Mouse (Mus musculus) small intestine, adult 2 months (tissue): ENCODE results near the gene Dhx29. TPM values are rescaled to one million over a fixed set of nuclear protein-coding genes. Genes with fewer than 3 reads are reported as not detected.
"Not testable (repeated sequence)": the region's sequence is repeated elsewhere in the genome, so short reads cannot be mapped to it uniquely, and the experiment has no call there.

ENCODE experiments used
- H3K27ac ChIP-seq: fragments of 200-500 bp; 2 replicates; pipeline ENCODE4 v1.5.1; 2012; ENCODE audit warnings: low read depth, low read length, control low read depth, inconsistent platforms; ENCODE audit not compliant: insufficient read depth
- H3K27me3 ChIP-seq: fragments of 200-500 bp; 2 replicates; pipeline ENCODE4 v1.6.1; 2012; ENCODE audit warnings: mild to moderate bottlenecking, moderate library complexity, low read length, inconsistent platforms; ENCODE audit not compliant: control insufficient read depth, insufficient read depth
- H3K36me3 ChIP-seq: fragments of 200-500 bp; 2 replicates; pipeline ENCODE4 v1.6.1; 2012; ENCODE audit warnings: mild to moderate bottlenecking, low read length, control low read depth, inconsistent platforms; ENCODE audit not compliant: control insufficient read depth, insufficient read depth
- H3K4me1 ChIP-seq: fragments of 200-500 bp; 2 replicates; pipeline ENCODE4 v1.6.1; 2012; ENCODE audit warnings: low read length, inconsistent platforms, mixed read lengths; ENCODE audit not compliant: control insufficient read depth, insufficient read depth, insufficient read length
- H3K4me3 ChIP-seq: fragments of 200-500 bp; 2 replicates; pipeline ENCODE4 v1.5.1; 2012; ENCODE audit warnings: low read depth, mild to moderate bottlenecking, control low read depth, inconsistent platforms, low read length, moderate library complexity
- CTCF ChIP-seq: fragments of 200-500 bp; IDR thresholded peaks from 2 replicates; pipeline ENCODE4 v1.5.1; 2012; ENCODE audit warnings: low read depth, mild to moderate bottlenecking, control low read depth, inconsistent platforms, low read length, moderate library complexity, mixed read lengths; ENCODE audit not compliant: insufficient replicate concordance, insufficient read length; ENCODE audit errors: extremely low read depth
- POLR2A ChIP-seq: fragments of 200-500 bp; IDR thresholded peaks from 2 replicates; pipeline ENCODE4 v1.6.1; 2012; ENCODE audit warnings: low read depth, mild to moderate bottlenecking, control low read depth, inconsistent platforms, low read length, moderate library complexity
- WGBS: fragments of 180-500 bp; shearing (Covaris S2); methylation state at CpG from one replicate; pipeline ENCODE4 v1.1.7; 2018; 5-methylcytosine and 5-hydroxymethylcytosine counted together
- polyA plus RNA-seq: library from polyadenylated mRNA; depleted of rRNA; stranded (reverse); fragments of >200 nt; gene quantifications from 2 replicates; pipeline ENCODE4 v1.2.3, GENCODE M21; 2012

Dhx29 gene
- polyA plus RNA-seq, 1 experiment = 0.63 TPM

DNA sequence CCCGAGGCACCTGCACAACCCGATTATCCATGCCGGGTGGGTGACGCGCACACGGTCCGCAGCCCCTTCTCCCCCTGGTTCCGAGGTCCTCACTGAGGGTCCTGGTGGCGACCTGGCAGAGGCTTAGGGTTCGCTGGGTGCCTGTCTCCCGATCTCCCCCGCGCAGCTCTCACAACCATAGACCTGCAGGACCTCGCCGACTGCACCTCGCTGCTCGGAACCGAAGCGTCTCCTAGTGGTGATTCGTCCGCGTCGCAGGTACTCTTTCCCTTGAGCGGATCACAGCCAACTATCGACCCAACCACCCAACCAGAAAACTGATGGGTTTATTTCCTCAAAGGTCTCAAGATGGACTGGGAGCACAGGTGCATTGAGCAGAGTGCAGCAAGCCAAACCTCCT is 66.9 kb downstream of the Dhx29 start:
- peak overlapping the region; percentile 43 for H3K4me3 ChIP-seq
- TF ChIP-seq POLR2A (no peak), CTCF (peak; percentile 77)
- under 1% methylated on average over 25 of the region's 25 CpGs for WGBS
- H3K36me3 ChIP-seq = no peaks in the 10 kb centered on the region
- peaks cover 19% of the 10 kb centered on the region for H3K4me1 ChIP-seq
- no peak overlapping the region for H3K27ac ChIP-seq
- peaks cover 44% of the 10 kb centered on the region for H3K27me3 ChIP-seq

- H3K4me3 ChIP-seq = no peak overlapping the region
- H3K27ac ChIP-seq = no peak overlapping the region
- WGBS = 24% methylated on average over 4 of the region's 4 CpGs
- TF ChIP-seq CTCF = no peak
- TF ChIP-seq POLR2A = no peak
- no peaks in the 10 kb centered on the region for H3K36me3 ChIP-seq
- peaks cover 30% of the 10 kb centered on the region for H3K27me3 ChIP-seq
- peaks cover 14% of the 10 kb centered on the region for H3K4me1 ChIP-seq
Measured at GRCm38 (mm10) chr13:112996407-112996806, 69.2 kb downstream of the Dhx29 start.

DNA sequence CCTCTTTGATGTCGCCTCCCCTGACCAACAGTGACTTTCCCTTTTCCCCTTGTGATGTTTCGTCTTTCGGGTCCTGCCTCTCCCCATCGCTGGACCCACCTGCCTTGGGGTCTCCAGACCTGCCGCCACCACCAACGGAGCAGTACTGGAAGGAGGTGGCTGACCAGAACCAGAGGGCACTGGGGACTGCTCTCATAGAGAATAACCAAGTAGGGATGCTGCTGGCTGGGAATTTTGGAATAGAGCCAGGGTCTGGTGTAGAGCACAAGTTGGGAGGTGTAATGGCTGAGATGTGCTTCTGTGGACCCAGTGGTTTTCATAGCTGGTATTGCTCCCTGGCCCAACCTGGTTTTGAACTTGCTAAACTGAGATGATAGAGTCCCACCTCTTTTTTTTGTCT is 70.1 kb downstream of the Dhx29 start:
- H3K27me3 ChIP-seq = peaks cover 29% of the 10 kb centered on the region
- H3K4me3 ChIP-seq = no peak overlapping the region
- peaks cover 14% of the 10 kb centered on the region for H3K4me1 ChIP-seq
- H3K27ac ChIP-seq = no peak overlapping the region
- no peak for TF ChIP-seq POLR2A
- no peak for TF ChIP-seq CTCF
- H3K36me3 ChIP-seq = no peaks in the 10 kb centered on the region
- WGBS = 61% methylated on average over 6 of the region's 6 CpGs

DNA sequence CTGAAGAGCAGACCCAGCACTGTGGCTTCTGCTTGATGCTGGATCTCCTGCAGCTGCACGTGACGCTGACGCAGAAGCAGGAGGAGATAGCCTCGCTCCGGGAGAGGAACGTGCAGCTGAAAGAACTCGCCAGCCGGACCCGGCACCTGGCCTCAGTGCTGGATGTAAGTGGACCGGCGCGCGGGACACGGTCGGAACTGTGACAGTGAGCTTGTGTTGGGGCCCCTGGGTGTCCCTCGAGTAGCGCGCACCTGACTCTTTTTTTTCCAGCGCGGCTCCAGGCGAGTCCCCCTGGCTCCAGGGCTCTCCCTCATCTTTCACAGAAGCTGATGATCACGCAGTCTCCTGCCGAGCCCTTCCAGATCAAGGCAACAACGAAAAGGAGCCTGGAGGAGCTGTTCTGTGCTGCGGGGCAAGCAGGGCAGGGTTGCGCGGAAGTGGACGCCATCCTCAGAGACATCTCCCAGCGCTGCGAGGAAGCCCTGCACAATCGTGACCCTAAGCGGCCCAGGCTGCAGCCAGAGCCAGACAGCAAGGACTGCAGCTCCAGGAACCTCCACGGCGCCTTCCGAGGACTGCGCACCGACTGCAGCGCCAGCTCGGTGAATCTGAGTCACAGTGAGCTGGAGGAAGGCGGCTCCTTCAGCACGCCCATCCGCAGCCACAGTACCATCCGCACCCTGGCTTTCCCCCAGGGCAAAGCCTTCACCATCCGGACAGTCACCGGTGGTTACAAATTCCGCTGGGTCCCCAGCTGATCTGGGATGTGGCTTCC is 71.4 kb downstream of the Dhx29 start:
- H3K27ac ChIP-seq = no peak overlapping the region
- H3K4me1 ChIP-seq = peaks cover 11% of the 10 kb centered on the region
- peak overlapping the region; percentile 44 for H3K4me3 ChIP-seq
- WGBS = 2% methylated on average over 46 of the region's 46 CpGs
- no peaks in the 10 kb centered on the region for H3K36me3 ChIP-seq
- TF ChIP-seq POLR2A (no peak), CTCF (no peak)
- peaks cover 22% of the 10 kb centered on the region for H3K27me3 ChIP-seq

- no peaks in the 10 kb centered on the region for H3K36me3 ChIP-seq
- no peak overlapping the region for H3K27ac ChIP-seq
- WGBS = 66% methylated on average over 3 of the region's 3 CpGs
- TF ChIP-seq CTCF = no peak
- TF ChIP-seq POLR2A = no peak
- H3K4me1 ChIP-seq = peaks cover 6% of the 10 kb centered on the region
- H3K27me3 ChIP-seq = peaks cover 15% of the 10 kb centered on the region; the same call in 1 of the 2 replicates
- H3K4me3 ChIP-seq = no peak overlapping the region
Measured at GRCm38 (mm10) chr13:113000090-113000489, 72.8 kb downstream of the Dhx29 start.

DNA sequence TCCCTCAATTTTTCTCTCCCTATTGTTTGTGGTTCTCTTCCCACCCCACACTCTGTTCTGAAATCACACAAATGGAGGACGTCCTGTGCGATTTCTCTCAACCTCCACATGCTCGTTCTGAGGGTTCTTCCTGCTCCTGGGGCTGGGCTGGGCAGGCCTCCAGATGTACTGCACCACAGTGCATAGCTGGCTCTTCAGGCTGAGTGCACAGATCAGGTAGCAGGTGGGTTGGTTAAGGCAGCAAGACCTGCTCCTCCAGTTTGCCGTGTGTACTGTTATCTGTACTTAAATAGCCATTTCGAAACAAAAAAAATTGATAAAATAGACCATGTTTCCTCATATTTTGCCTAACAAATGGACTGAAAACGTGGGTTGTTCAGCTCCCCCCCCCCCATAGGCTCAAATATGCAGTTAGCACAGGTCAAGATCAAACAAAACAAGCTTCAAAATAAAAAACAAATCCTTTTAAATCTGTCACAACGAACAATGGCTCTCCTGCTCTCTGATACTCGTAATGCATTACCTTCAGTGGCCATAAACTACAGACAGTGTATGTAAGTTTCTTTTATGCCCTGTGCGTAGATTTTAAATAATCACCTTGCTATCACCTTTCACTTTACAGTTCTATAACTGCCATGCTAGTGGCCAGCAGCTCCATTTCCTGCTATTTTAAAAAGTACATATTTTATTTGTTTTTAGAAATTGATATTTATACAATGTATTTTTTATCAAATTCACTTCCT is 73.5 kb downstream of the Dhx29 start:
- peaks cover 6% of the 10 kb centered on the region for H3K4me1 ChIP-seq
- no peak overlapping the region for H3K27ac ChIP-seq
- no peak overlapping the region for H3K4me3 ChIP-seq
- H3K27me3 ChIP-seq = peaks cover 12% of the 10 kb centered on the region; the same call in 1 of the 2 replicates
- no peak for TF ChIP-seq POLR2A
- no peak for TF ChIP-seq CTCF
- 24% methylated on average over 9 of the region's 9 CpGs for WGBS
- H3K36me3 ChIP-seq = no peaks in the 10 kb centered on the region

GRCm38 (mm10) chr13:113012683-113013082 is 85.4 kb downstream of the Dhx29 start:
- TF ChIP-seq POLR2A = no peak
- no peak for TF ChIP-seq CTCF
- 69% methylated on average over 6 of the region's 6 CpGs for WGBS
- no peak overlapping the region for H3K27ac ChIP-seq
- H3K27me3 ChIP-seq = no peaks in the 10 kb centered on the region
- H3K4me1 ChIP-seq = no peaks in the 10 kb centered on the region; the same call in 1 of the 2 replicates
- no peaks in the 10 kb centered on the region for H3K36me3 ChIP-seq
- H3K4me3 ChIP-seq = no peak overlapping the region

- WGBS = 6% methylated on average over 19 of the region's 20 CpGs
- Histone ChIP-seq H3K4me3 (peak overlapping the region; percentile 57), H3K27ac (peak overlapping the region; percentile 59)
- not testable (repeated sequence) for H3K27me3 ChIP-seq, H3K36me3 ChIP-seq, H3K4me1 ChIP-seq
Measured at GRCm38 (mm10) chr13:113013174-113013953, 86.1 kb downstream of the Dhx29 start.
